Mouse (Mus musculus): ENCODE measurements at regions not wholly inside any gene's neighbourhood (a gene's known extent, or its start where the extent isn't known, plus 50 kb on each side); places are given as distances from the start of the nearest gene placed in this dataset.

DNA sequence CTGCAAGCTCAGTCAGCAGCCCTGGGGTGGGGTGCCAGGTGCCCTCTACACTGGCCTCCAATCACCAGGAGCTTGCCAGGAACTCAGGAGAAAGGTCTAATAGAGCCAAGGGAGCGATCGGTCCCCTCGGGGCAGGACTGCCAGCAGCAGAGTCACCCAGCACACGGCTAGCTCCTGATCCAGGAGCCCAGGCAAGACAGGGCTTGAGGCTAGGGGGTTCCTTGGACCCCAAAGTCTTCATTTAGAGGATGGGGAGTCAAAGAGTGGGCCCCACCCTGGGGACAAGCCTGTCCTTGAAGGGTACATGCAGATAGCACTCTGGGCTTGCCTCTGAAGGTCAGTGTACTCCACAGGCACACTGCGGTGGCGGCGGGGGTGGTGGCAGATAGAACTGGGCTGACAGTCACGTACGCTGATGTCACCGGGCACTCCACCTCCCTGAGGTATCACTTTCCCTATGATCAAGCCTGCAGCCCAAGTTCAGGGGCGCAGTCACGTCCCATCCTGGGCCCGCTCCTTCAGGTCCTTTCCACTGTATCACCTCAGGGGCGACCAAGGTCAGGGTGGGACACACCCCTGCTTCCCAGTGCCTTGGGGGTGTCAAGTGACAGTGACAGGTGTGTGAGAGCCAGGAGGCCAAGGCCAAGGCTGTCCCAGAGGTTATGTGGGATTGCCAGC, 114.2 kb upstream of the 1600014C23Rik start:
- no peak for TF ChIP-seq POLR2A (IDR thresholded peaks at IDR 0.05; ENCODE audit: borderline replicate concordance, low read depth, low read length)
- TF ChIP-seq CTCF (IDR thresholded peaks at IDR 0.05; ENCODE audit: low read depth, low read length) = no peak
